Mouse (Mus musculus) bone marrow macrophage, adult 2 months (primary cell): Measurements from ENCODE around the gene Hoxd3.

Experiments
- CTCF ChIP-seq: IDR thresholded peaks from 2 replicates; pipeline ENCODE4 v1.5.1; 2012; ENCODE audit warnings: low read depth, mild to moderate bottlenecking, low read length, moderate library complexity
- POLR2A ChIP-seq: IDR thresholded peaks from 2 replicates; pipeline ENCODE4 v1.6.1; 2012; ENCODE audit warnings: mild to moderate bottlenecking, low read depth, low read length, borderline replicate concordance

- TF ChIP-seq CTCF (no peak), POLR2A (no peak)
These were observed 8.9 kb upstream of the Hoxd3 start for GRCm38 (mm10) chr2:74702820-74703219.
